Mouse (Mus musculus): ENCODE results near the gene Plekhm2.
A peak's percentile ranks its signal among the peaks of the same experiment; 100 is the strongest.

The Plekhm2 gene

GRCm38 (mm10) chr4:141664799-141665198, at the start of gene Plekhm2:
Gene Plekhm2 (minus strand): TSS chr4:141664899.
- no peak for DNase-seq (ENCODE audit: low spot score in 2 of 2)

- no peak for DNase-seq (ENCODE audit: low spot score in 2 of 2)
Observed at GRCm38 (mm10) chr4:141713598-141714142, 49.0 kb upstream of the Plekhm2 start.

DNA sequence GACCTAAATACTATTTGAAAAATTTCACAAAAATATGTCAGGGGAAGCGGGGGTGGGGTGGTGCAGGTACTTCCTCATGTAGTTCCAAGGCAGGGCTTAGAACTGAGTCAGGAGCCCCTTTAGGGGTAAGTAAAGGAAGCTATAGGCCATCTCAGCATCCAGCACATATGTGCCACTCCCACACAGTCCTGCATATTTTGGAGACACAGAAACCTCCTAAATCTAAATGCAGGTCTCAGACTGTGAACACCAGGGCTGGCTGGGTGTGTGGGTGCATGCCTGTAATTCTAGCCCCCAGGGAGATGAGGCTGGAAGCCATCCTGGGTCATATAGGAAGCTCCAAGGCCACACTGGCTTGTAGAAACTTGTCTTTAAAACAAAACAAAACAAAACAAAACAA, 46.6 kb upstream of the Plekhm2 start:
- DNase-seq (ENCODE audit: low spot score in 2 of 2) = no peak

- no peak for DNase-seq (ENCODE audit: low spot score in 2 of 2)
Observed at GRCm38 (mm10) chr4:141708971-141709370, 44.3 kb upstream of the Plekhm2 start.

DNA sequence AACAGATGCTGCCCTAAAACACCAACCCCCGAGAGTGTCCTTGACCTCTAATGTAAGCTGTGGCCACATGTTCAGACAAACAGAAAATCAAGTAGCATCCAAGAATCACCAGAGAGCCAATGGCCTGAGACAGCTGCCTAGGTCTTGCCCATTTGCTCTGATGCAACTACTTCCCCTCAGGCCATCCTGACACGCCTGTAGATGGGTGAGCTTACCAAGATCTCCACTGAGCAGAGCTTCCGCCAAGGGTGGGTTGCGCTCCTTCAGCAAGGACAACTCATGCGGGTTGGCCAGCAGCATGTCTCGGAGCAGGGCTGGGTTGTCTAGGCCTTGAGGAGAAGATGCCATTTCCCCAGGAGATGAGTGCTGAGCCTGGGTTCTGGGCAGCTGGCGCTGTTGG, 43.3 kb upstream of the Plekhm2 start:
- DNase-seq (ENCODE audit: low spot score in 2 of 2) = no peak

- no peak for DNase-seq (ENCODE audit: low spot score in 2 of 2)
Observed at GRCm38 (mm10) chr4:141705331-141705730, 40.6 kb upstream of the Plekhm2 start.

DNA sequence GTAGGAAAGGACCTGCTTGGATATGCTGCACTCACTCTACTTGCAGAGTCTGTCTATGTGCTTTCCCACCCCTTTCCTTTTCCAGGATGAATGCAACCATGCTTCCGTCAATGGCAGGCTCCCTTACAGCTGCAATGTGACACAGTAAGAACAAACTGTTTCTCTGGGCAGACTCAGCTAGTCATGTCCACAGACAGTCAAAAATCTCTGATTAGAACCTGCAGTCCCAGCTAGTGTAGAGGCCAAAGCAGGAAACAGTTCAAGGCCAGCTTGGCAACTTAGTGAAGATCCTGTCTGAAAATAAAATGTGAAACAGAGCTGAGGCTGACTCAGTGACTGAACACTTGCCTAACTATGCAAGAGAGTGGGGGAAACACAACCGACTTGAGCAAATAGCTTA, 39.9 kb upstream of the Plekhm2 start:
- no peak for DNase-seq (ENCODE audit: low spot score in 2 of 2)

DNA sequence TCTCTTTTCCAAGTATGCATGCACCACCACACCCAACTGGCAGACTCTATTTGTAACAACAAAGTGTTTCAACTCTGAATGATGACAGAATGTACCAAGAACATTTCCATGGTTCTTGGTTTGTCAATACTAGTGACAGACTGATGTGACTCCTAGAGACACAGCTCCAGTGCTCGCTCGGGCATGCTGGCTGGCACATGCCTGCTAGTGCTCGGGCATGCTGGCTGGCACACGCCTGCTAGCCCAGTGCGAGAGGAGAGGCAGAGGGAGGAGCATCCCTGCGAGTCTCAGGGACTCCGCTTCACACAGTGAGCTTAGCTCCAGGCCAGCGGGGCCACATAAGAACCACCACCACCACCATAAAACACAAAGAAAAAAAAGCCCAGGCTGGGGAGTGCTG, 30.0 kb upstream of the Plekhm2 start:
- DNase-seq (ENCODE audit: low spot score in 2 of 2) = no peak

DNA sequence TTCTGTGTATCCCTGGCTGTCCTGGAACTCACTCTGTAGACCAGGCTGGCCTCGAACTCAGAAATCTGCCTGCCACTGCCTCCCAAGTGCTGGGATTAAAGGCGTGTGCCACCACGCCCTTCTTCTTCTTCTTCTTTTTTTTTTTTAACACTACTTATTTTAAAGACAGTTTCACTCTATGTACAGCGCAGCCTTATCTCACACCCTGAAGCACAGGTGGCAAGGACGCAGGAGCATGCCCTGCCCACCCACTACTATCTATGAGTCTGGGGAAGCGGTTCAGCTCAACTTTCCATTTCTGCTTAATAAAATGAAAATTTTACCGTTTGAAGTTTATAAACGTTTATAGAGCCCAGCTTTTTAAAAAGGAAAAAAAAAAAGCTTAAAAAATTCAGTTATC, 23.8 kb upstream of the Plekhm2 start:
- no peak for DNase-seq (ENCODE audit: low spot score in 2 of 2)

DNA sequence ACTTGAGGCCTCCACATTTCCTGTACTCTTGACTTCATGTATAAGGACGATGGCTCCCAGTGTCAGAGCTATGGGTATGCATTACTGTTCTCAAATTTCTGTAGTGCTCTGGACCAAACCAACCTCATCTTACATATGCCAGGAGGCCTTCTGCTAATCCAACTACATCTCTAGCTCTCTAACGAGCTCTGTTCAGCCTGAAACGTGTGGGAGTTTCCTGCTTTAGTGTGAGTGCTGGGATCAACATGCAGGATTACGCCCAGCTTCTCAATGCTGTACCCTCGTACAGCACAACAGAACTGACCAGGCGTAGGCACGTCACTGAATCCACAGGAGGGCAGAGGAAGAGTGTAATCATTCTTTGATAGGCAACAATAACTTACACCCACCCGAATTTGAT, 21.8 kb upstream of the Plekhm2 start:
- DNase-seq (ENCODE audit: low spot score in 2 of 2) = no peak

DNA sequence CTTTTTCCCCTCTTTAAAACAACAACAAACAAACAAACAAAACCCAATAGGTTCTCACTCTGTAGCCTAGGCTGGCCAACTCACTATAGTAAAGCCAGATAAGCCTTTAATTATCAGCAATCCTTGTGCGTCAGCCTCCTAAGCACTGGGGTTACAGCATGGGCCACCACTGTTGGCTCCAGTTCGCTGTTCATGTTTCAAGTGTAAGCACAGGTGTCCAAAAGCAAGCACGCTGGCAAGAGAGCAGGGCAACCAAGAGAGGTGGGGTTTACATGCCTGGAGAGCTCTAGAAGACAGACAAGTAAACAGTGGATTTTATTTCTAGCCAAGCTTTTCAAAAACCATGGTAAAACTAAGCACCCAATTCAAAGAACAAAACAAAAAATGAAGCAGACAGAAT, 21.4 kb upstream of the Plekhm2 start:
- DNase-seq (ENCODE audit: low spot score in 2 of 2) = no peak

GRCm38 (mm10) chr4:141685499-141685898, 20.8 kb upstream of the Plekhm2 start, which contains the start of gene Rsc1a1:
Gene Rsc1a1 (minus strand): TSS chr4:141685599.
- no peak for DNase-seq (ENCODE audit: low spot score in 2 of 2)

GRCm38 (mm10) chr4:141682706-141683230, 18.1 kb upstream of the Plekhm2 start:
- DNase-seq (ENCODE audit: low spot score in 2 of 2) = no peak

GRCm38 (mm10) chr4:141681767-141682166, 17.1 kb upstream of the Plekhm2 start:
- no peak for DNase-seq (ENCODE audit: low spot score in 2 of 2)

GRCm38 (mm10) chr4:141680892-141681291, 16.2 kb upstream of the Plekhm2 start:
- no peak for DNase-seq (ENCODE audit: low spot score in 2 of 2)

- DNase-seq (ENCODE audit: low spot score in 2 of 2) = no peak
Observed at GRCm38 (mm10) chr4:141679016-141679415, 14.3 kb upstream of the Plekhm2 start.

- DNase-seq (ENCODE audit: low spot score in 2 of 2) = no peak
Observed at GRCm38 (mm10) chr4:141676462-141676979, 11.8 kb upstream of the Plekhm2 start.

DNA sequence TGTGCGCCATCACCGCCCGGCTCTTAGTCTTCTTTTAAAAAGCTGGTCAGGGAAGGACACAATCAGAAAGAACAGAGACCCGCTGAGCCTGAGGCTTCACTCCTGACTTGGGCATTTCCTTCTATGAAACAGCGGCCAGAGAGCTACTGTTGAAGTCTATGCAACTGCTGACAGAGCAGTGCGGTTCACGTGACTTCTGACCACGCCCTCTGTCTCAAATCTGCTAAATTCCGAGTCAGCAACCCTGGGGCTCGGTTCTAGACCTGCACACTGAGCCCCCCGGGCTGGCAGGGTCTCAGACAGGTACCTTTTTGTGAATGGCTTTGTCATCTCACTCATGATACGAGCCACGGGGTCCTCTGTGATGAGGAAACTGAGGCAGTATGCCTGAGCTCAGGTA, 7.6 kb upstream of the Plekhm2 start:
- DNase-seq (ENCODE audit: low spot score in 2 of 2) = no peak

GRCm38 (mm10) chr4:141671389-141671788, 6.7 kb upstream of the Plekhm2 start:
- no peak for DNase-seq (ENCODE audit: low spot score in 2 of 2)

DNA sequence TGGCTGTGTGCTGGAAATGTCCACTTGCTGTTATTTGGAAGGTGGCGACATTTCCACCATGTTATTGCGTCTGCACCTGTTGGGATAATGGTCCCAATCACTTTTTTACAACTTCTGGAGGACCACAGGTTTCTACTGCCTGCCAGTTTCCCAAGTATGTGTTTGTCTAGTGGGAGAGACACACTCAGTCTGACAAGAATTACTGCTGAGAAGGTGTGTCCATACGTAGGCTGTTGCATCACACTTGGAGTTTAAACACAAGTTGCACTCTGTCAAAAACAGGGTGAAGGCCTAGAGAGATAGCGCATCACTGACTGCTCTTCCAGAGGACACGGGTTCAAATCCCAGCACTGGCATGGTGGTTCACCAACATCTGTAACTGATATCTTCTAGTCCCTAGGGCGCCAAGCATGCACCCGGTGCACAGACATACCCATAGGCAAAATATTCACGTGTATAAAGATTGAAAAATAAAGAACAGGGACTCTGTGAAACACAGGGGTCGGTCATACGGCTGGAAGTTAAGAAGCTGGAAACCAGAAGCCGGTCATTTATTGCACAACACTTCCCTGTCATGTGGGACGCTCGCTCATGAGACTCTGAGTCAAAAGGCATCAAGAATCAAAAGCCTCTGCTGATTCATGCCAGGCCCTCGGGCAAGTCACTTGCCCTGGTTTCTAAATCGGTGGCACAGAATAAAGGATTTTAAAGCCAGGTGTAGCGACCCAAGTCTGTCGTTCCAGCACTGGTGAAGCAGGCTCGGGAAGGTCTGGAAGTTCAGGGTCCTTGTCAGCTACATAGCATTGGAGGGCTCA, 5.4 kb upstream of the Plekhm2 start:
- no peak for DNase-seq (ENCODE audit: low spot score in 2 of 2)

GRCm38 (mm10) chr4:141664011-141664745, 521 bp downstream of the Plekhm2 start:
- DNase-seq (ENCODE audit: low spot score in 2 of 2) = peak; percentile 24 to 30
